Mouse (Mus musculus): Measurements from ENCODE around the gene Rpl27. TPM values are rescaled to one million over a fixed set of nuclear protein-coding genes. Genes with fewer than 3 reads are reported as not detected.
"Not testable (repeated sequence)": the region's sequence is repeated elsewhere in the genome, so short reads cannot be mapped to it uniquely, and the experiment has no call there.

Rpl27 gene
- polyA plus RNA-seq, 1 experiment from 2014 or later = 439 TPM

- DNase-seq (ENCODE audit: low spot score) (peak; percentile 85), ATAC-seq (replicated peaks; ENCODE audit: low FRiP score, low TSS enrichment, low read depth) (peak; percentile 35; the same call in 1 of the 2 replicates)
- Histone ChIP-seq H3K27me3 (replicated peaks; ENCODE audit: control insufficient read depth, insufficient read depth, low read length) (no peaks in the 10 kb centered on the region), H3K9me3 (ENCODE audit: control insufficient read depth, low read length) (no peaks in the 10 kb centered on the region), H3K36me3 (ENCODE audit: control insufficient read depth, insufficient read depth, low read length) (no peaks in the 10 kb centered on the region), H3K4me1 (replicated peaks; ENCODE audit: control insufficient read depth, insufficient read depth, low read length) (peaks cover 16% of the 10 kb centered on the region), H3K4me2 (ENCODE audit: low read length) (peak overlapping the region; percentile 94), H3K9ac (ENCODE audit: low read length) (peak overlapping the region; percentile 53), H3K4me3 (ENCODE audit: low read depth, low read length) (peak overlapping the region; percentile 58), H3K27ac (ENCODE audit: low read depth) (peak overlapping the region; percentile 34)
- WGBS = 2% methylated on average over 29 of the region's 31 CpGs
Observed at GRCm38 (mm10) chr11:101468263-101468688, 26.2 kb downstream of the Rpl27 start.

- Histone ChIP-seq H3K4me1 (replicated peaks; ENCODE audit: control insufficient read depth, insufficient read depth, low read length) (peaks cover 14% of the 10 kb centered on the region), H3K9me3 (ENCODE audit: control insufficient read depth, low read length) (no peaks in the 10 kb centered on the region), H3K4me3 (ENCODE audit: low read depth, low read length) (peak overlapping the region; percentile 58), H3K27ac (ENCODE audit: low read depth) (no peak overlapping the region), H3K27me3 (replicated peaks; ENCODE audit: control insufficient read depth, insufficient read depth, low read length) (no peaks in the 10 kb centered on the region), H3K36me3 (ENCODE audit: control insufficient read depth, insufficient read depth, low read length) (no peaks in the 10 kb centered on the region), H3K4me2 (ENCODE audit: low read length) (peak overlapping the region; percentile 94), H3K9ac (ENCODE audit: low read length) (peak overlapping the region; percentile 53)
- no peak for DNase-seq (ENCODE audit: low spot score)
- no peak for ATAC-seq (replicated peaks; ENCODE audit: low FRiP score, low TSS enrichment, low read depth)
- 5% methylated on average over 13 of the region's 13 CpGs for WGBS
Observed at GRCm38 (mm10) chr11:101468731-101469130, 26.6 kb downstream of the Rpl27 start.

- no peak for ATAC-seq (replicated peaks; ENCODE audit: low FRiP score, low TSS enrichment, low read depth)
Observed at GRCm38 (mm10) chr11:101469155-101469554, 27.1 kb downstream of the Rpl27 start.

GRCm38 (mm10) chr11:101470206-101470605, 28.1 kb downstream of the Rpl27 start:
- Histone ChIP-seq H3K4me2 (ENCODE audit: low read length) (no peak overlapping the region), H3K4me3 (ENCODE audit: low read depth, low read length) (no peak overlapping the region)

More at GRCm38 (mm10) chr11:101469155-101469554, 27.1 kb downstream of the Rpl27 start:
- no peaks in the 10 kb centered on the region for H3K27me3 ChIP-seq (replicated peaks; ENCODE audit: control insufficient read depth, insufficient read depth, low read length)
- peaks cover 10% of the 10 kb centered on the region for H3K4me1 ChIP-seq (replicated peaks; ENCODE audit: control insufficient read depth, insufficient read depth, low read length)
- peak overlapping the region; percentile 94 for H3K4me2 ChIP-seq (ENCODE audit: low read length)
- no peak overlapping the region for H3K27ac ChIP-seq (ENCODE audit: low read depth)
- H3K9ac ChIP-seq (ENCODE audit: low read length) = no peak overlapping the region
- no peaks in the 10 kb centered on the region for H3K9me3 ChIP-seq (ENCODE audit: control insufficient read depth, low read length)
- H3K4me3 ChIP-seq (ENCODE audit: low read depth, low read length) = peak overlapping the region; percentile 58
- DNase-seq (ENCODE audit: low spot score) = no peak
- WGBS = 55% methylated on average over 4 of the region's 4 CpGs
- no peaks in the 10 kb centered on the region for H3K36me3 ChIP-seq (ENCODE audit: control insufficient read depth, insufficient read depth, low read length)

GRCm38 (mm10) chr11:101471926-101472325, 29.8 kb downstream of the Rpl27 start:
- Histone ChIP-seq H3K9ac (ENCODE audit: low read length) (no peak overlapping the region), H3K27ac (ENCODE audit: low read depth) (no peak overlapping the region), H3K36me3 (ENCODE audit: control insufficient read depth, insufficient read depth, low read length) (no peaks in the 10 kb centered on the region), H3K4me2 (ENCODE audit: low read length) (no peak overlapping the region), H3K4me1 (replicated peaks; ENCODE audit: control insufficient read depth, insufficient read depth, low read length) (peaks cover 7% of the 10 kb centered on the region; the same call in 1 of the 2 replicates), H3K9me3 (ENCODE audit: control insufficient read depth, low read length) (no peaks in the 10 kb centered on the region), H3K27me3 (replicated peaks; ENCODE audit: control insufficient read depth, insufficient read depth, low read length) (no peaks in the 10 kb centered on the region), H3K4me3 (ENCODE audit: low read depth, low read length) (no peak overlapping the region)
- 59% methylated on average over 3 of the region's 3 CpGs for WGBS
- DNase-seq (ENCODE audit: low spot score) = no peak
- no peak for ATAC-seq (replicated peaks; ENCODE audit: low FRiP score, low TSS enrichment, low read depth)

More at GRCm38 (mm10) chr11:101470206-101470605, 28.1 kb downstream of the Rpl27 start:
- Histone ChIP-seq H3K4me1 (replicated peaks; ENCODE audit: control insufficient read depth, insufficient read depth, low read length) (peaks cover 10% of the 10 kb centered on the region), H3K9me3 (ENCODE audit: control insufficient read depth, low read length) (no peaks in the 10 kb centered on the region), H3K27ac (ENCODE audit: low read depth) (no peak overlapping the region), H3K36me3 (ENCODE audit: control insufficient read depth, insufficient read depth, low read length) (no peaks in the 10 kb centered on the region), H3K9ac (ENCODE audit: low read length) (no peak overlapping the region), H3K27me3 (replicated peaks; ENCODE audit: control insufficient read depth, insufficient read depth, low read length) (no peaks in the 10 kb centered on the region)
- 45% methylated on average over 7 of the region's 7 CpGs for WGBS
- no peak for DNase-seq (ENCODE audit: low spot score)
- no peak for ATAC-seq (replicated peaks; ENCODE audit: low FRiP score, low TSS enrichment, low read depth)

GRCm38 (mm10) chr11:101472336-101472735, 30.2 kb downstream of the Rpl27 start:
- no peak for DNase-seq (ENCODE audit: low spot score)
- Histone ChIP-seq H3K36me3 (ENCODE audit: control insufficient read depth, insufficient read depth, low read length) (no peaks in the 10 kb centered on the region), H3K4me2 (ENCODE audit: low read length) (no peak overlapping the region), H3K27ac (ENCODE audit: low read depth) (no peak overlapping the region), H3K9ac (ENCODE audit: low read length) (no peak overlapping the region), H3K9me3 (ENCODE audit: control insufficient read depth, low read length) (no peaks in the 10 kb centered on the region), H3K4me3 (ENCODE audit: low read depth, low read length) (no peak overlapping the region), H3K4me1 (replicated peaks; ENCODE audit: control insufficient read depth, insufficient read depth, low read length) (peaks cover 6% of the 10 kb centered on the region; the same call in 1 of the 2 replicates), H3K27me3 (replicated peaks; ENCODE audit: control insufficient read depth, insufficient read depth, low read length) (no peaks in the 10 kb centered on the region)
- ATAC-seq (replicated peaks; ENCODE audit: low FRiP score, low TSS enrichment, low read depth) = no peak
- WGBS = 52% methylated on average over 7 of the region's 7 CpGs

GRCm38 (mm10) chr11:101473686-101474085, 31.6 kb downstream of the Rpl27 start:
- H3K9me3 ChIP-seq (ENCODE audit: control insufficient read depth, low read length); H3K9ac ChIP-seq (ENCODE audit: low read length); H3K27me3 ChIP-seq (replicated peaks; ENCODE audit: control insufficient read depth, insufficient read depth, low read length); ATAC-seq (replicated peaks; ENCODE audit: low FRiP score, low TSS enrichment, low read depth); H3K36me3 ChIP-seq (ENCODE audit: control insufficient read depth, insufficient read depth, low read length); H3K4me3 ChIP-seq (ENCODE audit: low read depth, low read length); H3K27ac ChIP-seq (ENCODE audit: low read depth); H3K4me2 ChIP-seq (ENCODE audit: low read length); H3K4me1 ChIP-seq (replicated peaks; ENCODE audit: control insufficient read depth, insufficient read depth, low read length); DNase-seq (ENCODE audit: low spot score): not testable (repeated sequence)
- whole genome bisulfite sequencing = 75% methylated on average over 1 of the region's 1 CpGs

GRCm38 (mm10) chr11:101474298-101474697, 32.2 kb downstream of the Rpl27 start:
- H3K27ac ChIP-seq (ENCODE audit: low read depth) = no peak overlapping the region
- no peak overlapping the region for H3K4me3 ChIP-seq (ENCODE audit: low read depth, low read length)
- H3K9ac ChIP-seq (ENCODE audit: low read length) = no peak overlapping the region
- H3K4me2 ChIP-seq (ENCODE audit: low read length) = no peak overlapping the region
- no peaks in the 10 kb centered on the region for H3K4me1 ChIP-seq (replicated peaks; ENCODE audit: control insufficient read depth, insufficient read depth, low read length)
- 69% methylated on average over 5 of the region's 5 CpGs for WGBS
- no peaks in the 10 kb centered on the region for H3K36me3 ChIP-seq (ENCODE audit: control insufficient read depth, insufficient read depth, low read length)
- H3K9me3 ChIP-seq (ENCODE audit: control insufficient read depth, low read length) = no peaks in the 10 kb centered on the region
- ATAC-seq (replicated peaks; ENCODE audit: low FRiP score, low TSS enrichment, low read depth) (no peak), DNase-seq (ENCODE audit: low spot score) (no peak)
- H3K27me3 ChIP-seq (replicated peaks; ENCODE audit: control insufficient read depth, insufficient read depth, low read length) = no peaks in the 10 kb centered on the region

- DNase-seq (ENCODE audit: low spot score); H3K36me3 ChIP-seq (ENCODE audit: control insufficient read depth, insufficient read depth, low read length); H3K9ac ChIP-seq (ENCODE audit: low read length); H3K4me2 ChIP-seq (ENCODE audit: low read length); H3K9me3 ChIP-seq (ENCODE audit: control insufficient read depth, low read length); H3K4me3 ChIP-seq (ENCODE audit: low read depth, low read length); H3K27me3 ChIP-seq (replicated peaks; ENCODE audit: control insufficient read depth, insufficient read depth, low read length); H3K27ac ChIP-seq (ENCODE audit: low read depth); ATAC-seq (replicated peaks; ENCODE audit: low FRiP score, low TSS enrichment, low read depth); H3K4me1 ChIP-seq (replicated peaks; ENCODE audit: control insufficient read depth, insufficient read depth, low read length): not testable (repeated sequence)
- 86% methylated on average over 4 of the region's 4 CpGs for WGBS
Observed at GRCm38 (mm10) chr11:101476361-101476760, 34.3 kb downstream of the Rpl27 start.

Data from intestine, embryonic 14.5 days (tissue).